Mouse (Mus musculus): ENCODE measurements around the gene Cysrt1.

DNA sequence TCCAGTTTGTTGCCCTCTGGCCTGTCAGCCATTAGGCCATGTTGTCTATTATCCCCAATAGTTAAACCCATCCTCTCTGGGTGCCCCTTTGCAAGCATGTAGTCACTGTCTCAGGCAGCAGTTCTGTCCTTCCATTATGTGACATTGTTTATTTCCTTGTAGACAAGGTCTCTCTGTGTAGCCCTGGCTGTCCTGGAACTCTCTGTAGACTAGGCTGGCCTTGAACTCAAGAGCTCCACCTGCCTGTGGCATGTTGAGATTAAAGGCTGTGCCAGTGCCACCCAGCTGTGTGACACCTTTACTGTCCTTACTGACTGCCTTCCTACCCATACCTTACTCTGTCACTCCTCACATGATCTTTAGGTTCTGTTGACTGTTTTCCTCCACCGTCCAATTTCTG is 10.1 kb upstream of the Cysrt1 start:
- TF ChIP-seq CTCF (IDR thresholded peaks at IDR 0.05; ENCODE audit: control insufficient read depth, insufficient read depth, insufficient read length) (peak; percentile 3), MAX (IDR thresholded peaks at IDR 0.05) (no peak)
